Mouse (Mus musculus) small intestine, adult 2 months (tissue): ENCODE results near the gene Snx29.

ENCODE experiments used
- CTCF ChIP-seq: fragments of 200-500 bp; IDR thresholded peaks from 2 replicates; pipeline ENCODE4 v1.5.1; 2012; ENCODE audit warnings: low read depth, mild to moderate bottlenecking, control low read depth, inconsistent platforms, low read length, moderate library complexity, mixed read lengths; ENCODE audit not compliant: insufficient replicate concordance, insufficient read length; ENCODE audit errors: extremely low read depth
- POLR2A ChIP-seq: fragments of 200-500 bp; IDR thresholded peaks from 2 replicates; pipeline ENCODE4 v1.6.1; 2012; ENCODE audit warnings: low read depth, mild to moderate bottlenecking, control low read depth, inconsistent platforms, low read length, moderate library complexity

DNA sequence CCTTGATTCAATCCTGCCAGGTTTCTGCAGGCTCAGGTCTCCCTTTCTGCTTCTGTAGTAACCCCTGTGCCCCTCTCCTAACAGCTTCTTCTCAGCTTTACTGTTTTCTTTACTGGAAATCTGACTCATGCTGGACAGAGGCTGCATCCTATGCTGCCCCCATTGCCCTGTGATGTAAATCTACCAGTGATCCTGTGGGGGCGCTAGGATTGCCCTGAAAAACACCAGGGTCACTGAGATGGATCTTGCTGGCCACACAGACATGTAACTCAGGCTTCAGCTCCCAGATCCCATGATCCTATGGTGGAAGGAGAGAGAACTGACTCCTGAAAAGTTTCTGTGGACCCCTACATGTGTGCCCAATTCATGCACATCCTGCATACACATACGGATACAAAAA, 73.9 kb downstream of the Snx29 start:
- TF ChIP-seq CTCF (no peak), POLR2A (no peak)
